Mouse (Mus musculus): ENCODE measurements around the gene Elf1.
"Not testable (repeated sequence)": the region's sequence is repeated elsewhere in the genome, so short reads cannot be mapped to it uniquely, and the experiment has no call there.

Elf1 gene

DNA sequence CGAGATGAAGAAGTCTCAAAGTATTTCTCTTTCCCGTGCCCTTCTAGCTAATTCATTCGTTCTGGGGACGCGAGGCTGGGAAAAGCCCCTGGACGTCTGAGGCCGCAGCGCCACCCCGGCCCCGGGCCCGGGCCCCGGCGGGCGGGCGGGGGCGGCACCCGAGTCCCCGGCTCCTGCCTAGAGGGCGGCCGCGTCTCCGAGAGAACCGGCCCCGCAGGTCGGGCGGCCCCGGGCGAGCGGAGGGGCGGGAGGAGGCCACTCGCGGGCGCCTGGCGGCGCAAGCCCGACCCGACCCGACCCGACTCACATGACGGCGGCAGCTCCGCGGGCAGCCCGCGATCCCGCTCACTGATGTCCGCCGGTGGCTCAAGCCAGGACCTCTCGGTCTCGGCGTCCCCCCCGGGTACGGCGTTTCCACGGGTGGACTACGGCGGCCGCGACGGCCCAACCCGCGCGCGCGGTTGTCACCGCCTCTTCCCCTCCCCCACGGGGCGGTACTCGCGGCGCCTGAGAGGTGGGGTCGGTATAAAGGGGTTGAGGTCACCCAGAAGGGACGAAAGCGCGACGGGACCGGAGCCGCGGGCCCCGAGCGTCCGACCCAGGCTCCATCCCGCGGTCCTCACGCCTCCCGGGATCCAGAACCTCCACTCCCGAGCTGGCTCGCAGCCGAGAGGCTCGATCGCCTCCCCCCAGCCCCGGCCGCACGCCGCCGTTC lies at the start of gene Elf1:
TSS of gene Elf1 (plus strand) at position 571 of the 715 bp plus-strand sequence.
- DNase-seq (ENCODE audit: low spot score in 2 of 2) = peak; percentile 96

GRCm38 (mm10) chr14:79434068-79434467 lies 46.9 kb upstream of the Elf1 start:
- no peak for DNase-seq (ENCODE audit: low spot score in 2 of 2)

DNA sequence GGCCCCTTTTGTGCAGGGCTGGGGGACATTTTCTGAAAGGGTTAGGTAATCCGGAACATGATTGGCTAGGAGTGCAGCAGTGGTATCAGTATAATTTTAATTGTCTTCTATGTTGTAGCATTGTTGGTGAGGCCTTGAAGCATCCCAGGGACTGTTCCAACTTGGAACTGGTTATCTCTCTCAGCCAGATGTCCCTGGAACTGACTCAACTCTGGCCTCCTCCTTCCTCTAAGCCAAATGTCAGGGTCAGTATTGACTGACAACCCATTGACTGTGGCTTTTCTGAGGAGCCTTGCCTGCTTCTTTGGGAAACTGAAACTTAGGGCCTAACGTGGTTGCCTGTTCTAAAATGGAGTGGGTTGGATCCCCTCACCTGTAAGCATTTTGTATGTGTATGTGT lies 40.3 kb upstream of the Elf1 start:
- no peak for DNase-seq (ENCODE audit: low spot score in 2 of 2)

DNA sequence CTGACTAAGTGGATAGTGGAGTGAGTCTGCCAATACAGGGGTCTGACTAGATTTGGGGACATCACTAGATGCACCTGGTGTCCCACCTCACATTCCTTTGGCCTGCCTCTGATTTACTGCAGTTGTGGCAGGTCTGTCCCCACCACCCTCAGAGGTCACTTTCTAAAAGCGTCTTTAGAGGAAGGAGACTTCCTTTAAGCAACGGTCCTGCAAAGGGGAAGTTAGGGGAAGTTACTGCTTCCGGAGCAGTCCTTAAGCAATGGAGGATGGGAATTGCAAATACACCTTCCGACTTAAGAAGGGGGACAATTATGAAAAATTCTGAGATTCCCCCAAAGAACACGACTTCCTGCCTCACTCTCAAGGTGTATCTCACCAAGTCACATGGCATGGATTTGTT lies 39.6 kb upstream of the Elf1 start:
- no peak for DNase-seq (ENCODE audit: low spot score in 2 of 2)

DNA sequence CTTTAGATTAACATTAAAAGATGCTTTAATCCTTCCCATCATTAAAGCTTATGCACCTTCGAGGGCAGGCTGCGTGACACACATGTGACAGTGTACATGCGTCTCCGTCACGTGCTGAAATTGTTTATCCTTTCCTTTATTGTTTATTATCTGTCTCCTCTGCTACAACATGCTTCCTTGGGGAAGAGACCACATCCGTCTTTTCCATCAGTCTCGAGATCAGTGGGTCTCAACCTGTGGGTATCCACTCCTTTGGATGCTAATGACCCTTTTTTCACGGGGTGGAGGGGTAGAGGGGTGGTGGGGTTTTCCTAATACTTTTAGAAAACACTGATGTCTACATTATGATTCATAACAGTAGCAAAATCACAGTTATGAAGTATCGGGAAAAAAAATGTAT lies 36.4 kb upstream of the Elf1 start:
- DNase-seq (ENCODE audit: low spot score in 2 of 2) = no peak

DNA sequence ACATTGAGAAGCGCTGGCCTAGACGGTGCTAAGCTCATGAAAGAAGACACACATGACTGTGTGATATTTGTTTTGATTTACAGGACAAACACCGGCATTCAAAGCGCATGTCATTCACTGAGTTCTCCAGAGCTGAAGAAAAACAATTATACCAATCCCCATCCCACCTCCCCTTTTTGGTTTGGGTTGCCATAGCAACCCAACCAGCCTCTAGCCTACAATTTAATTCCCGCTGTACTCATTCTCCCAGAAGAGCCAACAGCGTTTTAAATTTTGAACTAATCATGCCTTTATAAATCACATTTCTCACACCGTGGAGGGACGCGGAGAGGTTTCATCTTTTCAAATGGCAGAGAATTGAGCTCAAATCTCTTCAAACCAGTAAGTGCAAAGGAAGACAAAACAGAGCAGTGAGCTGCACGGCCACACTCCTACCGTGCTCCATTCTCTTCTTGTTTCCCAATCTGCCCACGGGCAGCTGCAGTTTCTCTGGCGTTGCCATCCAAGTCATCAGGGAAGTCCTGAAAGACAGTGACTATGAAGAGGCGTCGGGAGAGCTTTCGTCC lies 35.9 kb upstream of the Elf1 start:
- peak; percentile 31 to 53 for DNase-seq (ENCODE audit: low spot score in 2 of 2)

DNA sequence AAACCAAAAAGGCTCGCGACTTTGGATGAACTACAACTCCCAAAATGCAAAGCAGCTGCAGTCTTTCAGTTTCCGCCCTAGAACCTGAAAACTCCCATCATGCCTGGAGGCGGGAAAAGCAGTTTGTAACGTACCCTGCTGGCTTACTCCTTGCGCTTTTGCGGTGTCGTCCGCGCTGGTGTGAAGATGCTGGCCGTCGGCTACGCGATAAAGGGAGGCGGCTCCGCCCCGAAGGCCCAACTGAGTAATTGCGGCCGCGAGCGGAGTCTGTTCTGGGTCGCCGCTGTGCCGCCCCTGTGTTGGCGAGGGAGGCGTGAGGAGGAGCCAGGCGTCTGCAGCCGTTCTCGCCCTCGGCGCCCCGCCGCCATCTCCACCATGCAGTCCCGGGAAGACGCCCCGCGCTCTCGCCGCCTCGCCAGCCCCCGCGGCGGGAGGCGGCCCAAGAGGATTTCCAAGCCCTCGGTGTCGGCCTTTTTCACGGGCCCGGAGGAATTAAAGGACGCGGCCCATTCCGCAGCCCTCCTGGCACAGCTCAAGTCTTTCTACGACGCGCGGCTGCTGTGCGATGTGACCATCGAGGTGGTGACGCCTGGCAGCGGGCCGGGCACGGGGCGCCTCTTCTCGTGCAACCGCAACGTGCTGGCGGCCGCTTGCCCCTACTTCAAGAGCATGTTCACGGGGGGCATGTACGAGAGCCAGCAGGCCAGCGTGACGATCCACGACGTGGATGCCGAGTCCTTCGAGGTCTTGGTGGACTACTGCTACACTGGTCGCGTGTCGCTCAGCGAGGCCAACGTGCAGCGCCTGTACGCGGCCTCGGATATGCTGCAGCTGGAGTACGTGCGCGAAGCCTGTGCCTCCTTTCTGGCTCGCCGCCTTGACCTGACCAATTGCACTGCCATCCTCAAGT lies 29.1 kb upstream of the Elf1 start, which contains the start of gene Kbtbd6:
TSS of gene Kbtbd6 (plus strand) at position 155 of the 910 bp plus-strand sequence.
- peak; percentile 79 to 81 for DNase-seq (ENCODE audit: low spot score in 2 of 2)

- not testable (repeated sequence) for DNase-seq (ENCODE audit: low spot score in 2 of 2)
Measured at GRCm38 (mm10) chr14:79452591-79452934, 28.4 kb upstream of the Elf1 start.

GRCm38 (mm10) chr14:79460401-79460800 lies 20.6 kb upstream of the Elf1 start:
- DNase-seq (ENCODE audit: low spot score in 2 of 2) = no peak

DNA sequence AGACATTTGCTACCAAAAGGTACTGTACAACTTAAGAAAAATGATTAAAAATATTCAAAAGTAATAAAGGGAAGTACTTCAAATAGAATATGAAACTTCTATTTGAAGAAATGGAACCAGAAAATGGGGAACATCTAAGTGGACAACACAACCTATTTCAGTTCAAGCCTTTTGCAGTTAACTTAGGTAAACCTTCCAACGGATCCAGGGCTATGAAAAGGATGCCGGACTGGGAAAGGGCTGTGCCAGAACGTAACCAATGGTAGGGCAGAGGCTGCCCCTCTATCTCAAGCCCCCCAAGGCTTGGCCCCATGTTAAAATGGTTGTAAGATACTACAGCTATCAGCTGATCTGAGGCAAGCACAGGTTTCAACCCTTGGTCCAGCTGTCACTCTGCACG lies 20.0 kb upstream of the Elf1 start:
- DNase-seq (ENCODE audit: low spot score in 2 of 2) = no peak

DNA sequence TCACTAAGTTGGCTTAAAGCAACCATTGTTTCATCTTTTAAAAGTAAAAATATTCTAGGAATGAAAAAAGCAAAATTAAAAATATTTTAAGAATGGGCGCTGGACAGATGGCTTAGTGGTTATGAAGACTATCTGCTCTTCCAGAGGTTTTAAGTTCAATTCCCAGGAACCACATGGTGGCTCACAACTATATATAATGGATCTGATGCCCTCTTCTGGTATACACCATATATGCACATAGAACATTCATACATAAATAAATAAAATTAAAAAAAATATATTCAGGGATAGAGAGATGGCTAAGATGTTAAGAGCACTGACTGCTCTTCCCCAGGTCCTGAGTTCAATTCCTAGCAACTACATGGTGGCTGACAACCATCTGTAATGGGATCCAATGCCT lies 15.4 kb upstream of the Elf1 start:
- DNase-seq (ENCODE audit: low spot score in 2 of 2) = no peak

DNA sequence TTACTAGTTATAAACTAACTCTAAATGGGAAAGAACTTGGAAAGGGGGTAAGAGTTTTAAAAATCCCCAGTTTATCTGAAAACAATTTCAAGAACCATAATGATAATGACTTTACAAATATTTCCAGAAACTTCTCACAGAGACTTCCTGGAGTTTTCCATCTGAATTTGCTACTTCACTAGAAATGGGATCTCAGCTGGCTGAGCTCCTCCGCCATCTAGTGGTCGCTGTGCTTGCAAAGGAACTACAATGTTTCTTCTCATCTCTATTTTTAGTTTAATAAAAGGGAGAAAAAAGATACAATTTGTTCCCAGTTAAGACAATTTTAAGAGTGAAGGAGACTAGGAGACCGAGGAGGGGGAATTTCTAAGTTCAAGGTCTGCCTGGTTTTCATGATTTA lies 13.4 kb upstream of the Elf1 start:
- peak; percentile 71 to 79 for DNase-seq (ENCODE audit: low spot score in 2 of 2)

- DNase-seq (ENCODE audit: low spot score in 2 of 2) = no peak
Measured at GRCm38 (mm10) chr14:79473384-79473783, 7.6 kb upstream of the Elf1 start.

DNA sequence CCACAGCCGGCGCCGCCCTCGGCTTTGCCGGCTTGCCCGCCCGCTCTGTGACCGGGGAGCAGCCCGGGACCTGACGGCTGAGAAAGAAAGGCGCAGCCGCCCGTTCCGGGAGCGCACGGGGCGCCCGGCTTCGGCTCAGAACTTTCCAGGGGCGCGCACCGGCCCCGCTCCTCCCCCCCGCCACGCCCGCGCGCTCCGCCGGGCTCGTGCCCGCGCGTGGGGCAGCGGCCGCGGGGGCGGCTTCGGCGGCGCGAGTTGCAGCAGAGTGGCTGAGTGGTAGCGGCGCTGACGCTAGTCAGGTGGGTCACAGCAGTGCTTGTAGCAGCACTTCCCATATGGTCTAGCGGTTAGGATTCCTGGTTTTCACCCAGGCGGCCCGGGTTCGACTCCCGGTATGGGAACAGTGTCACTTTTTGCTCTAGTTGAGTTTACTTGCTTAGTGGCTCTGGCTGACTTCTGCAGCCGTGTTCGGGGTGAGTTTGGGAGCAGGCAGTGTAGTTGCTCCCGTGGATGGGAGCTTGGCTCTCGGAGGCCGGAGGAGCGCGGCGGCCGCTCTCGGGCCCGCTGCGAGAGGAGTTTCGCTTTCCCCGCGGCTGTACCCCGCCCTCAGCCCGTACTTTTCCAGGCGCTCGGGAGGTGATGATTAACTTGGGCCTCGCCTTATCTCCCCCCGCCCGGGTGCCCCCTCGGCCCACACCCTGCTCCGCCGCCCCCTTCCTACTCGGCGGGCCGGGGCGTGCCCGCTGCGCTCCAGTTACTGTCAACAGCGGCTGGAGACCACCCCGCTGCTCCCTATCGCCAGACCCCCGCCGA lies 551 bp downstream of the Elf1 start, which contains the start of gene Wbp4:
TSS of gene Wbp4 (minus strand) at position 182 of the 813 bp plus-strand sequence.
- DNase-seq (ENCODE audit: low spot score in 2 of 2) = peak; percentile 97 to 98

- peak; percentile 39 to 53 for DNase-seq (ENCODE audit: low spot score in 2 of 2)
Measured at GRCm38 (mm10) chr14:79482251-79482661, 1.3 kb downstream of the Elf1 start.

DNA sequence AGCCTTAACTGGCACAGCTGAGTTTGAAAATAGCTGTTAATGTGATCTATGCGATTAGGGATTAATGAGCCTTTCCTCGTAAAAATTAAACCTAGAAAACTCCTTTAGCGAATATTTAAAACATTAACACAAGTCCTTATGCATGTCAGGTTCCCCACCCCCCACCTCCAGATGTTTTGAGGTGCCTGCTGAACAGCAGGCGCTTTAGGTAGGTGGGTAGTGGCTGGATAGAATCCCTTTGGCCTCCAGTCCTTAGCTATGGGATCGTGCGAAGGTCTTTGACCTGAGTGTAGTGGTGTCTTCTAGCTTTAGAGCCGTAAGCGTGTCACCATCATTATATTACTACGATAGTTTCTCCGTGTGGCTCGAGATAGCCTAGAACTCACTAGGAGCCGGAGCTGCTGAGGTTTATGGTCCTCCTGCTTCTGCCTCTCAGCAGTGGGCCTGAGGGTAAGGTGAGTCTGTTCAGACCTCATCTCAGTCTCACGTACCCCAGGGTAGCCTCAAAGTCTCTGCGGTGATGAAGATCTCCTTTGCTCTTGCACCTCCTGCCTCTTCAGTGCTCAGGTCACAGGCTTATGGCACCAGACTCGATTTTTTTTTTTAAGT lies 1.9 kb downstream of the Elf1 start:
- DNase-seq (ENCODE audit: low spot score in 2 of 2) = no peak

DNA sequence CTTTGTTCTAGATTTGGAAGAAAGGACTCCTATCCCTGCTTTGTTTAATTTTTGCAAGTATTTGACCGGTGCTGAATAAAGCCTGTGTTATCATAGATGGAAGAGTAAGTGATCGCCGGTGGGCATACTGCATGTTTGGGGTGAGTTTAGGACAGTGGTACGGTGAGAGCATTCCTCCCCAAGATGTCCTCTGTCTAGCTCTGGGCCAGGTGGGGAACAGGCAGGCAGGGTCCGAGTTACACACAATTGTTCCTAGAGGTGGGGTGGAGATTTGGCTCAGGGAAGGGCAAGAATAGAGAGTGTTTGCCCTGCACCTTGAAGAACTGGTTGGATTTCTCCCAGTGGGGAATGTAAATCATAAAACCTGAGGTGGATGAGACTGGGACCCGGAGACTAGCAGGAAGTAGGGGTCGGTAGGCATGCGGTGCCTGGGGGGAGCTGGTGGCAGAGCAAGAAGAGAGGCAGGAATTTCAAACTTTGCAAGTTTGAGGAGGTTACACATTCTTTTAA lies 2.7 kb downstream of the Elf1 start:
- no peak for DNase-seq (ENCODE audit: low spot score in 2 of 2)

- no peak for DNase-seq (ENCODE audit: low spot score in 2 of 2)
Measured at GRCm38 (mm10) chr14:79486617-79486992, 5.6 kb downstream of the Elf1 start.

DNA sequence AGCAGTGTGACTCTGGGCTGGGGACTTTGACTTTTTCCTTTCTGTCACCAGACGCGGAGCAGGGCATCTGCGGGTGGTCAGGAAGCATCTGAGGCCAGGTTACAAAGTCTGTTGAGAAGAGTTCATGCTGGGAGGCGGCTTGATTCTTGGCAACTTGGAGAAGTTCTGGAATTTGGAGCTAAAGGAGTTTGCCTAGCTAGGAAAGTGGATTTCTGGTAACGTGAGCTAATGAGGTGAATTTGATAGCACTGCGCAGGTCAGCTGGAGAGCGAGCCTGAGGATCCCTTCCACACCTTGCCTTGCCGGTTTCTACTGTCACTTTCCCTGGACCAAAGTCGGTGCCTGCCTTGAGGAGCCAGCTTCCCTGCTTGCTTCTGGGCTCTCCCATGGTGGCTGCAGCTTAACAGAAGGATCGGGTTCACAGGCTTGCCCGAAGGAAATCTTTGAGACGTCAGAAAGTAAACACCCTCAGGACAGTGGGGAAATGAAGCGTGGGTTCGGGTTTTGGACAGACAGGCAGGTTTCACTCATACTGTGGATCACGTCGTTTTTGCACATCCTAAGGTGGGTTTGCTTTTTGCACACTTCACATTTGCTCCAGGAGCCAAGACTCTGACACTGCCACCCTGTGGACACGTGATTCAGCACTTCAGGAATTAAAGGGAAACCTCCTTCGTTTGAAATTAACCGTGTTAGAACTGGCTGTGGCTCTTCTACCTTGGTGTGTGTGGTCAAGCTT lies 6.2 kb downstream of the Elf1 start:
- DNase-seq (ENCODE audit: low spot score in 2 of 2) = peak; percentile 52 to 65

DNA sequence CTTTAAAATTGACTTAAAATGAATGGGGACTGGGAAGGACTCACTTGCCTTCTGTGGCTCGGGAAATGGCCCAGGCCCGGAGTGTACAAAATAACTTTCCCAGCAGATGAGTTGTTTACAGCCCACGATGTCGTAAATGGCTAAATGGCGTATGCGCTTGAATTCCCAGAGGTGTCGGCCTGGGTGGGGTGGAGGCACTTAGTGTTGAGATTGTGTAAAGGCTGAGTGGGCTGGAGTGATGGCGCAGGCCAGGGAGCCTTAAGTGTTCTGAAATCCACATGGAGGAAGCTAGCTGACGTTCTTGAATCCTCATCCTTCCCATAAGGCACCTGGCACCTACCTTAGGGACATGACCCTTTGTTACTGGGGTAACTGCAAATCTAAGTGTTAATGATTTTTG lies 7.5 kb downstream of the Elf1 start:
- DNase-seq (ENCODE audit: low spot score in 2 of 2) = no peak
